Mouse (Mus musculus): ENCODE results near the gene Tenm3.

Tenm3 gene

GRCm38 (mm10) chr8:48572941-48573340, 270.8 kb downstream of the Tenm3 start:
- DNase-seq (ENCODE audit: low spot score): no peak

- DNase-seq (ENCODE audit: low spot score): no peak
Observed at GRCm38 (mm10) chr8:48572345-48572744, 271.4 kb downstream of the Tenm3 start.

DNA sequence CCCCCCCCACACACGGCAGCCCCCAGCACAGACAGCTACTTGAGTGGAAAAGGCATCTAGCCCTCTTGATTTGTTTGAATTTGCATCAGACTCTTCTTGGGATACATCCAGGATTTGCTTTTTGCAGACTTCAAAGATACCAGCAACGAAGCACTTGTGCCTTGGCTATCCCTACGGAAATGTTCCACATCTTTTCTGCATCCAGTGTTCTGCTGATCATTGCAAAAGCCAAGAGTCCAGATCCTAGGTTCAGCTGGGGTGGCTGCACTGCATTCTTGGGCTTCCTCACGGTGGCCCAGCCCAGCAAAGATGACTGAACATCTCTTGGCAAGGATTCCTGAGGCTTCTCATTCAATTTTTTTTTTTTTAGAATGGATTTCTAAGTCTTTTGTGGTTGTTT, 275.1 kb downstream of the Tenm3 start:
- DNase-seq (ENCODE audit: low spot score): no peak

DNA sequence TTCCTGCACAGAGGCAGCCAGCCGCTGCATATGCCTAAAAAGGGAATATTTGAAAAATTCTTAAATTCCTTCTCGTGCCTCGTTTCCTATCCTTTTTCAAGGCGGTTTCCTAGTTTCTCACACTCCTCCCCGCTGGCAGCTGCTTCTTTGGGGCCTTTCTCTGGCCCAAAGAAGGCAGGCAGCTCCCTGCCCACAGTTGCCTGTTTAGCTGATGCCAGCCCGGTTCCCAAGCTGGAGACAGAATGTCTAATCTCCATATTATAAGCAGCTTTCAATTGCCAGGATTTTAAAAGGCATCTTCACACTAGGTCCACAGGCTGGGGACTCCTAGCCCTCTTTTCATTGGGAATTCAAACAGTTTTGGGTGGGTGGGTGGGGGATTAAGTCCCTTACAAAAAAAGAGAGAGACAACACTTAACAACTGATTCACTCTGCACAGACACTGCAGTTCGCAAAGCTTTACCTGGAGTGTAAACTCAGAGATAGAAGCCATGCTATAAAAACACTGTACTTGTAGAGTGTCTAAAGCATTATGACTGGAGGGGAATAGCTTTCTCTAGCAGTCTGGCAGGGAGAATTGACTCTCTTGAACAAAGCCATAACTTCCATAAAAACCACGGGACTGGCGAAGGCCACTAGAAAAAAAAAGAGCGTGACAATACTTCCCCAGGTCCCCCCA, 275.7 kb downstream of the Tenm3 start:
- DNase-seq (ENCODE audit: low spot score): no peak

- no peak for DNase-seq (ENCODE audit: low spot score)
Observed at GRCm38 (mm10) chr8:48560227-48560626, 283.5 kb downstream of the Tenm3 start.

GRCm38 (mm10) chr8:48555546-48556141, 288.1 kb downstream of the Tenm3 start:
- peak; percentile 26 for DNase-seq (ENCODE audit: low spot score)

GRCm38 (mm10) chr8:48554762-48555545, 288.8 kb downstream of the Tenm3 start:
- DNase-seq (ENCODE audit: low spot score): peak; percentile 51

DNA sequence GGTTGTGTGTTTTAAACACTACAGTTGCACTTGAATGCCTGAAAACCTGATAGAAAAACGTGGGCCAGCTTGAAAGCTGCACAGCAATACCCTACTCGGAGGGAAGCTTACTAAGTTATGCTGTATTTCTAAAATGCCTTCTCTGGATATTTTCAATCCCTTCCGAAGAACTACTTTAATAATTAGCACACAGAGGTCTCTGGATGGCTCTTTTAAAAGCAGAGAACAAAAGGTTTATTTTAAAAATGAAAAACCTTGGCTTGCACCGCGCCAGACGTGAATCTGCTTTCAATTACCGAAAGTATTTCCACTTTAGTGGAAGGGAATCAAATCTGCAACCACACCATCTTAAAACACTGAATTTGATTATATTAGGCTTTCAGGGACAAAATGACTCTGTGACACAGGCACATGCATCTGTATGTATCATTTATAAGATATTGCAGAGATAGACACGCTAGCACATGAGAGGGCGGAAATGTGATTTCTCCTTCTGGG, 289.9 kb downstream of the Tenm3 start:
- DNase-seq (ENCODE audit: low spot score): no peak

DNA sequence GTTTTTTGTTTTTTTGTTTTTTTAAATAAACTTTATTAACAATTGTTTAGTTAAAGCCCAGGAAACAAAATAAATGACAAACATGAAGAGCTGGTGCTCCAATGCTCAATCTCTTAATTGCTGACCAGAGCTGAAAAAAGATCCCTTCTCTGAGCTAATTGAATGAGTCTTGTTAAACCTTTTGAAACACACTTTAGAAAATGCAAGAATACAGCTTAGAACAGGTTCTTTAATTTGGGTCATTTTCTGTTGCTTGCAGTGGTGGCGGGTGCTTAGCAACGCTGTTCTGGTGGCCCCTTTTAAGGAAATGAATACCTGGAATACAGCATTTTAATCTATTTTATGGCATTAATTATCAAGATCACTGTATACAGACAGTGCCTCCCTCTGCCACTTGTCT, 291.4 kb downstream of the Tenm3 start:
- no peak for DNase-seq (ENCODE audit: low spot score)

- DNase-seq (ENCODE audit: low spot score): no peak
Observed at GRCm38 (mm10) chr8:48551370-48551769, 292.4 kb downstream of the Tenm3 start.

DNA sequence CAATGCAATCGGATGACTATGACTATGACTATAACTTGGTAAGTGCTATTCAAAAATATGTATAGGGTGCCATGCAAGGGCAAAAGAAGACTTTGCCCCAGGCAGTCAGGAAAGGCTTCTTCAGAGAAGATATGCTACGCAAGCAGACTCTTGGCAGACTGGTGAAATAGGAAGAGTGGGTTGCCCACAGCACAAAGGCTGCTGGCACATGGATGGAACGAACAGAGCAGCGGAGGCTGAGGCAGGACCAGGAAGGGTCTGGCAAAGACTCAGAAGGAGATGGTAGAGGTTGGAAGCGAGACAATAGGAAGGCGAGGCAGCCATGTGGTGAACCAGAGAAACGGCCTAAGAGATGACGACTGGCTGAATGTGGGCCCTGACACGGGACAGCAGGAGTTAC, 294.8 kb downstream of the Tenm3 start:
- DNase-seq (ENCODE audit: low spot score): no peak

GRCm38 (mm10) chr8:48545631-48546030, 298.1 kb downstream of the Tenm3 start:
- DNase-seq (ENCODE audit: low spot score): no peak

- no peak for DNase-seq (ENCODE audit: low spot score)
Observed at GRCm38 (mm10) chr8:48544840-48545239, 298.9 kb downstream of the Tenm3 start.

DNA sequence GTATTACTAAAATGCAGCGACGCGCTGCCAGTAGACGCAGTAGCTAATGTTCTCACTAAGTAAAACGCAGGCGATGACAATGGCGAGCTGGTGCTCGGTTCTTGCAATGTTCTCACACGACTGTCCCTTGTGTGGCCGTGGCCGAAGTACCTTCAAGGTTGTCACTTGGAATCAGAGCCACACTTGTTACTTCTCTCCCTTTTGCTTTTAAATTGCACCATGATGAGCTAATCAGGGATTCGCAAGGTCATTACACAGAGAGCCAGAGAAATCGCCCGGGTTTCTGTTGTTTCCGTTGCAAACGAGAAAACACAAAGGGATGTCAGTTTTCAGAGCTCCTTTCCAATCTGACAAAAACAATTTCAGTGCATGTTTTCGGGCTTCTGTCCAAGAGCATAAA, 301.6 kb downstream of the Tenm3 start:
- no peak for DNase-seq (ENCODE audit: low spot score)

- no peak for DNase-seq (ENCODE audit: low spot score)
Observed at GRCm38 (mm10) chr8:48540894-48541293, 302.9 kb downstream of the Tenm3 start.

DNA sequence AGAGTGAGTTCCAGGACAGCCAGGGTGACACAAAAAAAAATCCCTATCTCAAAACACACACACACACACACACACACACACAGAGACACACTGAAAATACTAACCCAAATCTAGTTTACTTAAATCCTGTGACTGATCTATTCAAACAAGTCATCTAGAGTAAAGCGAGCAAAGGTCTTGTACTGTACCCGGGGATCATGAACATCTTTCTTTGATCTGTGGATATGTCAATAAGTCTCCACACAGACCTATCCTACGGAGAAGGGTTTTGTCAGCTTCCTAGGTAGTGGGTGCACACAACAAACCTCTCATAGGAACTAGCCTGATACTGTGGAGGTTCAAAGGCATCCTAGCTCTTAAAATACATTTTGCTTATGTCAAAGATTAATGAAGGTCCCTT, 307.9 kb downstream of the Tenm3 start:
- DNase-seq (ENCODE audit: low spot score): no peak

DNA sequence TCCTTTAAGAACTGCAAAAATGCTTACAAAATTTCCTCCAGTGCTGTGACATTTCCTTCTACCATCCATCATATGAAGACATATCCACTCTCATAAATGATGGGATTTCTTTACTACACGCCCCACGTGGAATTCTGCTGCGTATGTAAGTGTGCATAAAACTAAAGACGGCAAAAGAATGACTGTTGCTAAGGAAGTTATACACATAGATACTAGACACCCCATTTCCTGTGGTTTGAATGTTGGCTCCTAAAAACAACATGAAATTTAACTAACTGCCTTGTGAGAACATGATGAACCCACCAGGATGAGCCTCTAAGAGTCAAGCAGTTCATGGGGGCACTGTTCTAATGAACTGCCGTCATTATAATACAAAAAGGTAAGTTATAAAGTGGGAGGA, 312.0 kb downstream of the Tenm3 start:
- no peak for DNase-seq (ENCODE audit: low spot score)

- DNase-seq (ENCODE audit: low spot score): no peak
Observed at GRCm38 (mm10) chr8:48530916-48531570, 312.7 kb downstream of the Tenm3 start.

GRCm38 (mm10) chr8:48527418-48527817, 316.3 kb downstream of the Tenm3 start:
- DNase-seq (ENCODE audit: low spot score): no peak

DNA sequence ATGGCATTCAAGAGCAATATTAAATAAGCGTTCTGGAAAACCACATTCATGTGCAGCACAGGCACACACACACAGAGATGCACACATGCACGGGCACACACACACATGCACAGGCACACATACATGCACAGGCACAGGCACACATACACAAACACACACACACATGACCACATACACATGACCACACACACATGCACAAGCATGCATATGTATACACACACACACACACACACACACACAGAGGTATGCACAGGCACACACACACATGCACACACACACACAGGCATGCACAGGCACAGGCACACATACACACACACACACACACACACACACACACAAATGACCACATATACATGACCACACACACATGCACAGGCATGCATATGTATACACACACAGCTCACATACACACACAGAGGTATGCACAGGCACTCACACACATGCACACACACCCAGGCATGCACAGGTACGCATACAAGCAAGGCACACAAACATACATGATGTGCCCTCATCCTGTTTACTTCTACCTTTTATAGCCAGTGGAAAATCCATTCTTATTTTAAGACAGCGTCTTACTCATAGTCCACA, 321.1 kb downstream of the Tenm3 start:
- no peak for DNase-seq (ENCODE audit: low spot score)

- no peak for DNase-seq (ENCODE audit: low spot score)
Observed at GRCm38 (mm10) chr8:48522004-48522403, 321.7 kb downstream of the Tenm3 start.

DNA sequence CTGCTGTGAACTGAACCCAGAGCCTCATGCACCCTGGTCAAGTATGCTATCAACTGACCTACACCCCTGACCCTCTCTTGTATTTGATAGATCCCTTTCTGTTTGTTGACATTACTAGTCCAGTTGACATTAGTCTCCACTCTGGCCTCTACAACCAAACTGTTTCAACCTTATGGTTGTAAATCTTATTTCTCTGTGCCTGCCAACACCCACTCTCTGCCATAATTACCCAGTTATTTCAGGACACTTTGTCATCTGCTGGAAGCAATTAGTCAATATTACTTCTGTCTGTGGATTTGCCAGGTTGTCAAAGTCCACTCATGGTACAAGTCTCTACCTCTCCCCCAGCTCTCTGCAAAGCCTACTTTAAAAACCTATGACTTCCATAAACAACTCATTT, 326.3 kb downstream of the Tenm3 start:
- DNase-seq (ENCODE audit: low spot score): no peak
